Mouse (Mus musculus): ENCODE results near the gene Hist2h4. TPM values are rescaled to one million over a fixed set of nuclear protein-coding genes. Genes with fewer than 3 reads are reported as not detected.
"Not testable (repeated sequence)": the region's sequence is repeated elsewhere in the genome, so short reads cannot be mapped to it uniquely, and the experiment has no call there.

The Hist2h4 gene
- polyA plus RNA-seq, 1 experiment from 2014 or later = 5.2 TPM

DNA sequence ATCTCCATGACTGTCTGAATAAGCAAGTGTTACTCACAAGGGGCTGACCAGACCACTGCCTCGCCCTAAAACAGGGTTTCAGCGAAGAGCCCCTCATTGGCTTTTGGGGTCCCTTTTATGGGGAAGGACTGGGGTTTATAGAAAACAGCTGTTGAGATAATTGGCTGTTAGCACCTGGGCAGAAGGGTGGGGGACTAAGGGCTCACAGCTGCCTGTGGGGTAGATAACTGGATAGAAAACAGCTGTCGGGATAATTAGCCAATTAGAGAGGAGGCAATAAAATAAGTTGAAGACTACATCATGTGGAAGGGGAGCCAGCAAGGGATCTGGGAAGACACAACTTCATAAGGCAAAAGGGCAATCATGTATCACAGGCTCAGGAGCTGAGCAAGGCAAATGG is 12.2 kb downstream of the Hist2h4 start:
- Histone ChIP-seq H3K36me3 (no peaks in the 10 kb centered on the region), H3K4me1 (replicated peaks) (peaks cover 15% of the 10 kb centered on the region), H3K9ac (no peak overlapping the region), H3K4me2 (no peak overlapping the region), H3K27ac (no peak overlapping the region), H3K4me3 (no peak overlapping the region), H3K9me3 (no peaks in the 10 kb centered on the region), H3K27me3 (no peaks in the 10 kb centered on the region)
- WGBS = 92% methylated on average over 3 of the region's 3 CpGs
- no peak for ATAC-seq (ENCODE audit: low FRiP score)

- Histone ChIP-seq H3K27ac (no peak overlapping the region), H3K4me3 (no peak overlapping the region), H3K9me3 (no peaks in the 10 kb centered on the region), H3K36me3 (no peaks in the 10 kb centered on the region), H3K27me3 (no peaks in the 10 kb centered on the region), H3K4me2 (peak overlapping the region; percentile 32; the same call in 1 of the 2 replicates), H3K4me1 (replicated peaks) (peaks cover 22% of the 10 kb centered on the region), H3K9ac (no peak overlapping the region)
- no peak for ATAC-seq (ENCODE audit: low FRiP score)
- WGBS = 55% methylated on average over 4 of the region's 4 CpGs
Observed at GRCm38 (mm10) chr3:96249034-96249345, 14.1 kb downstream of the Hist2h4 start.

DNA sequence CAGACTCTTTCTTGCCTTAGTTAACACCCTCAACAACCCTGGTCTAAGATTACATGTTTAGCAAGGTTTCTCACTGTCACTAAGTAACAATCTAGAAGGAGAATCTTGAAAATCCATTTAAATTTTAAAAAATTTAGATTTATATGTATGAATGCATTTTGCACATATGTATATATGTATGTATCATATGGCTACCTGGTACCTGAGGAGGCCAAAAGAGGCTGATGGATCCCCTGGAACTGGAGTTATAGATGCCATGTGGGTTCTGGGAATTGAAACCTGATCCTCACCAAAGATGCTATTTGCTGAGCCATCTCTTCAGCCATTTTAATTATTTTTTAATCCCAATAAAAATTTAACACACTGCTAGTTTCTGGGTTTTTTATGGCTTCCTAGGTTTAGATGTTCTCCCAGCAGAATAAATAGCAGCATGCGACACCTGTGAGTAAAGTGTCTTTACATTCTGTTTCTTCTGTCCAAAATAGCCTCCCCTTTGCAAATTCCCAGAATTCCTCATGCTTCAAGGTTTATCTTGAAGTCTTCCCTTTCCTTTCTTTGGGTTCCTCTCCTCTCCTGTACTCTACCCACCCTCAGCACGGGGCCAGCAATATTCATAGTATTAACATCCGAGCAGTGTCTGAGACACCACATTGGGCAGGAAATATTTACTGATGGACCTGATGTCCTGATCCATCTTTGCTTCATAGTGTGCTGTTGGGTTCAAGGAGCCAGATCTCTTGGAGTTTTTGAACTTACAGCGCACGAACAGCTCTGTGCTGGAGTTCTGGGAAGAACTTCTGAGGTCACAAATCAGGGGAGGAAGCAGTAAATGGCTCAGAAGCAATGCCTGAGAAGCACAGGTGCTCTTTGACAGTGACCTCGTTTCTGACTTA is 14.7 kb downstream of the Hist2h4 start:
- no peak for ATAC-seq (ENCODE audit: low FRiP score)
- Histone ChIP-seq H3K9ac (no peak overlapping the region; the same call in 1 of the 2 replicates), H3K9me3 (no peaks in the 10 kb centered on the region), H3K36me3 (no peaks in the 10 kb centered on the region), H3K27ac (no peak overlapping the region), H3K4me3 (no peak overlapping the region; the same call in 1 of the 2 replicates), H3K4me1 (replicated peaks) (peaks cover 27% of the 10 kb centered on the region), H3K27me3 (no peaks in the 10 kb centered on the region), H3K4me2 (peak overlapping the region; percentile 53)
- WGBS = 59% methylated on average over 6 of the region's 6 CpGs

DNA sequence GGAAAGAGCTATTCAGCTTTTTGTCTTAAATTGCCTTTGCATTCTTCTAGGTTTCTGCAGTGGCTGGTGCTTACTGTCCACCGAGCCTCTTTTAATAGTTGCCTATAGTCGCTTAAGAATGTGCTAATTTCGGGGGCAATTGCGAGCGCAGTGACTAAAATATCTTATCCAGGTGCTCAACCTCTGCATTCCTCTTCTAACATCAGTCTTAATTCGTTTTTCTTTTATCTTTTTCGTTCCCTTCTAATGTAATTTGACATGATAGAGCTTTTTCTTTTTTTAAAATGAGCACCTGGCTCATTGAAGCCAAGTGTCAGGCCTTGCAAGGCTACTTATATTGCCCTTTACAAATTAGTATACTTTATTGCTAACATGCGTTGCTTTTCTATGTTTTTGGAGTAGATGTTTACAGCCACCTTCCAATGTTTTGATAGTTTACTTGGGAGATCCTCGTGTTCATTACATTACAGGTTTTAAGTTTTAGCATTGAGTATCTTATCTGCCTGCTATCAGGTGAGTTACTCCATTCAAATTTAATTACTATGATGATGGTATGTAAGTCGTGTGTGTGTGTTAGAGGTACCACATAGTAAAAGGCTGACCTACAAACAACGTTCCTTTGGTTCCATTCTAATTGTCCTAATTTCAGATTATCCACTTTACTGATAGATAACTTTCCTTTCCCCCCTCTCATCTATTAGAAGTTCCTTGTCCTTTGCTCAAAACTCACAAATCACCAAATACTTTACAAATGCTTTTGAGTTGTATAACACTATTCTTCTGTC is 15.6 kb downstream of the Hist2h4 start:
- Histone ChIP-seq H3K9me3 (no peaks in the 10 kb centered on the region), H3K27me3 (no peaks in the 10 kb centered on the region), H3K27ac (no peak overlapping the region), H3K9ac (peak overlapping the region; percentile 51; the same call in 1 of the 2 replicates), H3K36me3 (no peaks in the 10 kb centered on the region), H3K4me1 (replicated peaks) (peaks cover 27% of the 10 kb centered on the region), H3K4me3 (peak overlapping the region; percentile 24), H3K4me2 (peak overlapping the region; percentile 53)
- ATAC-seq (ENCODE audit: low FRiP score) = no peak
- 4% methylated on average over 11 of the region's 11 CpGs for WGBS

DNA sequence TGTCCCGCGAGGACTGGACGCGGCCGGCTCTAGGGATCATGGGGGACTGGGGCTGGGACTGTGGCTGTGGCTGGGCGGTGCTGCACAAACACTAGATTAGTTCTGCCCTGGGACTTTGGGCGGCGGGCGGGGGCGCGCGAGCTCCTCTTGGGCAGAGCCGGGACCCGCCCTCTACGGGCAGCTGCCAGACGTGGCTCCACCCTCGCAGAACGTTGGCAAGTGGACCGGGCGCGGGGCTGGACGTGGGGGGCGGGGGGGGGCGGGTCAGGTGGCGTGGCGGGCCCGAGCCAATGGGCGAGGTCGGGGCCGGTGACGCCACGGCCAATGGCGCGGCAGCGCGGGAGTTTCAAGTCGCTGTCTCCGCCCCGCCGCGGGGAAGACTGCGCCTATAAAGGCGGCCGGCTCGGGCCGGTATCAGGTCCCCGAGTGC is 16.7 kb downstream of the Hist2h4 start, which contains the start of gene Hist2h3c1:
Hist2h3c1 (plus strand) TSS at position 259 of the 430 bp plus-strand sequence.
- peak; percentile 91 for ATAC-seq (ENCODE audit: low FRiP score)
- peak within 1 kb of the TSS; percentile 76; the same call in 1 of the 2 replicates for H3K27ac ChIP-seq
- WGBS = 3% methylated on average over 11 of the region's 47 CpGs
- H3K4me2 ChIP-seq = peak within 1 kb of the TSS; percentile 53
- not testable (repeated sequence) for H3K27me3 ChIP-seq, H3K9me3 ChIP-seq, H3K36me3 ChIP-seq
- peak within 1 kb of the TSS; percentile 59; the same call in 1 of the 2 replicates for H3K9ac ChIP-seq
- H3K4me3 ChIP-seq = peak within 1 kb of the TSS; percentile 37
- peaks cover 27% of the 10 kb centered on the region for H3K4me1 ChIP-seq (replicated peaks)

DNA sequence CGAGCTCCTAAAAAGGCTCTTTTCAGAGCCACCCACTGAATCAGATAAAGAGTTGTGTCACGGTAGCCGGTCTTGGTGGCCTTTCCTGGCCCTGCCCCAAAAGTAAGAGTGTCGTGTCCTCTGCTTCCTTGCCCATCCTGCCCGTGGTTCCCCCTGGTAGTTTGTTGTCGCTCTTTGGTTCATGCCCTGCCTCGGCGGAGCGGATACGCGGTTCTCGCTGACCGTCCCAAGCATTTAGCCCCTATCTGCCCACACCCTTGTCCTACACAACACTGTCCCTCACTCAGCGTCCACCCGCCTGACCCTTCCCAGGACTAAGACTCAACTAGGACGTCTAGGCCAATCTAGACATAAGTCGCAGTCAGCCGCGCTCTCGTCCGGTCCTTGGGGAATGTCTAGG is 17.1 kb downstream of the Hist2h4 start:
- peak overlapping the region; percentile 49 for H3K4me2 ChIP-seq

GRCm38 (mm10) chr3:96245003-96245886 is 17.9 kb downstream of the Hist2h4 start, which contains the start of gene Hist2h2aa1:
TSS of gene Hist2h2aa1 (plus strand) at chr3:96245497.
- peak within 1 kb of the TSS; percentile 50 for H3K4me3 ChIP-seq
- WGBS = under 1% methylated on average over 36 of the region's 88 CpGs
- peak; percentile 90 for ATAC-seq (ENCODE audit: low FRiP score)

More for the DNA sequence above, 17.1 kb downstream of the Hist2h4 start:
- not testable (repeated sequence) for H3K9me3 ChIP-seq; ATAC-seq (ENCODE audit: low FRiP score); H3K27me3 ChIP-seq; H3K36me3 ChIP-seq
- Histone ChIP-seq H3K9ac (peak overlapping the region; percentile 59; the same call in 1 of the 2 replicates), H3K4me1 (replicated peaks) (peaks cover 28% of the 10 kb centered on the region), H3K4me3 (peak overlapping the region; percentile 37), H3K27ac (peak overlapping the region; percentile 76; the same call in 1 of the 2 replicates)
- under 1% methylated on average over 10 of the region's 21 CpGs for WGBS

GRCm38 (mm10) chr3:96243921-96244572 is 19.1 kb downstream of the Hist2h4 start:
- Histone ChIP-seq H3K4me3 (0 out of 2 replicates have a peak overlapping the region, but pooled peaks have one; percentile 50), H3K27ac (peak overlapping the region; percentile 99), H3K36me3 (no peaks in the 10 kb centered on the region), H3K4me2 (peak overlapping the region; percentile 66), H3K27me3 (no peaks in the 10 kb centered on the region), H3K4me1 (replicated peaks) (peaks cover 32% of the 10 kb centered on the region), H3K9me3 (no peaks in the 10 kb centered on the region), H3K9ac (peak overlapping the region; percentile 80)
- 84% methylated on average over 7 of the region's 7 CpGs for WGBS
- ATAC-seq (ENCODE audit: low FRiP score) = no peak

More at GRCm38 (mm10) chr3:96245003-96245886, 17.9 kb downstream of the Hist2h4 start, which contains the start of gene Hist2h2aa1:
- H3K36me3 ChIP-seq, H3K27me3 ChIP-seq, H3K9me3 ChIP-seq: not testable (repeated sequence)
- peak within 1 kb of the TSS; percentile 99 for H3K27ac ChIP-seq
- H3K9ac ChIP-seq = peak within 1 kb of the TSS; percentile 80
- H3K4me1 ChIP-seq (replicated peaks) = peaks cover 32% of the 10 kb centered on the region
- H3K4me2 ChIP-seq = peak within 1 kb of the TSS; percentile 66

DNA sequence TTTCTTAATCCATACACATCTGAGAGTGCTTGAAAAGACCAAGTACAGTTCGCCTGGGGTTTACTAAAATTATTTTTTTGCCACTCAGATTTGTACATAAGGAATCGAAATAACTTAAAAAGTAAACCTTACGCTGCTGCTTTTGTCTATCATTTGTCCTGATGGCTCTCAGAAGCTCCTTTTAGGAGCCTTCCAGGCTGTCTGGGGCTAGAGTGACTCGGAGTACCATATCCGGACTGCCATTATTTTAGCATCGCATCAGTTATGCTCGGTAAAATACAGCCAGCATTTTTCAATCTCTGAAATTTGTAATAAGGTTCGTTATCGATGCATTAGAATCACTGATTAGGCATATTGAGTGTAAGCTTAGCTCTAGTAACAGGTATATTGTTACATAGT is 22.3 kb downstream of the Hist2h4 start:
- no peak for ATAC-seq (ENCODE audit: low FRiP score)
- 76% methylated on average over 9 of the region's 9 CpGs for WGBS
- H3K4me3 ChIP-seq = peak overlapping the region; percentile 20

DNA sequence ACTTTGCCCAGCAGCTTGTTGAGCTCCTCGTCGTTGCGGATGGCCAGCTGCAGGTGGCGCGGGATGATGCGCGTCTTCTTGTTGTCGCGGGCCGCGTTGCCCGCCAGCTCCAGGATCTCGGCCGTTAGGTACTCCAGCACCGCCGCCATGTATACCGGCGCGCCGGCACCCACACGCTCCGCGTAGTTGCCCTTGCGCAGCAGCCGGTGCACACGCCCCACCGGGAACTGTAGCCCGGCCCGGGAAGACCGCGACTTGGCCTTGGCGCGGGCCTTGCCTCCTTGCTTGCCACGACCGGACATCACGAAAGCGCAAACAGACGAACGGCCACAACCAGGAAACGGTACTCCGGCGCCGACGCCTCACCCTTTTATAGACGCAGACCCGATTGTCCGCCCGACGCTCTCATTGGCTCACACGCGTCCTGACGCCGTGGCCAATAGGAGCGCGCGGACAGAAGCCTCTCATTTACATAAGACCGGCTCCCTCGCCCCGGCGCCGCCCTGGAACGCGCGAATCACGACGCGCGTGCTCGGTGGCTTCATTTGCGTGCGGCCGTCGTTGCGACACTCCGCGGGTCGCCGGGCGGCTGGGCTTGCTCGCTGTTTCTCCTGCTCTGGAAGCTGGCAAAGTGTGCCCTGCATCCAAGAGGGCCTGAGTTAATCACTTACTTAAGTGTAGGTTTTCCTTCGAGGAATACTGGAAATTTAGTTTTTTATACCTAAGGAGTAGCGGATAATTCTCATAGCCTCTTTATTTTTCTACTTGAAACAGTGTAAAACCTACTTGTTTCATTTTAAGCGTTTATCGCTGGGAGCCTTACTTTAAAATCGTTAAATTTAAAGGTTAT is 22.9 kb downstream of the Hist2h4 start, which contains the start of gene Hist2h2aa2:
Hist2h2aa2 (minus strand) TSS at position 328 of the 850 bp plus-strand sequence.
- H3K4me2 ChIP-seq = peak within 1 kb of the TSS; percentile 49
- H3K4me3 ChIP-seq = peak within 1 kb of the TSS; percentile 37
- peak within 1 kb of the TSS; percentile 65 for H3K9ac ChIP-seq
- ATAC-seq (ENCODE audit: low FRiP score) = peak; percentile 86
- not testable (repeated sequence) for H3K27me3 ChIP-seq, H3K36me3 ChIP-seq, H3K9me3 ChIP-seq
- peaks cover 34% of the 10 kb centered on the region for H3K4me1 ChIP-seq (replicated peaks)
- WGBS = 3% methylated on average over 38 of the region's 85 CpGs
- peak within 1 kb of the TSS; percentile 80 for H3K27ac ChIP-seq

More for the DNA sequence above, 22.3 kb downstream of the Hist2h4 start:
- peaks cover 34% of the 10 kb centered on the region for H3K4me1 ChIP-seq (replicated peaks)
- H3K27me3 ChIP-seq = no peaks in the 10 kb centered on the region
- no peaks in the 10 kb centered on the region for H3K9me3 ChIP-seq
- peak overlapping the region; percentile 75 for H3K27ac ChIP-seq
- H3K36me3 ChIP-seq = no peaks in the 10 kb centered on the region
- peak overlapping the region; percentile 38 for H3K4me2 ChIP-seq
- peak overlapping the region; percentile 65 for H3K9ac ChIP-seq
